ENCODE assay signal across 29 mouse cellular contexts in genomic region chr9:76104846-76105245, GRCm38 (mm10).
DNase-seq lines count a peak whose midpoint lies in the region; ATAC-seq and TF ChIP-seq lines count a peak whose summit lies in the region.
"Had no signal": no experiment of that assay in that cellular context is flagged by ENCODE, and none has a peak within 500 bp of the region (broad histone marks: within the 10 kb centered on the region; RNA-seq: fewer than 3 reads in every experiment).

No protein-coding gene starts in this region.

- no peak for ATAC-seq in stomach, embryonic 15.5 days (ENCODE audit: insufficient read depth, low FRiP score, low read depth)
- ATAC-seq in stomach, postnatal 0 days (ENCODE audit: low FRiP score, low TSS enrichment), result no peak
- ATAC-seq: activated CD4-positive, CD25-positive, alpha-beta regulatory T cell, adult 4 months; CD4-positive, CD25-positive, alpha-beta regulatory T cell, adult 4 months; forebrain, embryonic 14.5 days; forebrain, postnatal 0 days; Patski had no signal

- no peak for TF ChIP-seq EP300 in stomach, postnatal 0 days (optimal IDR thresholded peaks at IDR 0.05)

- H3K27ac ChIP-seq in kidney, adult 2 months (ENCODE audit: insufficient read depth, low read depth, low read length), result no peak overlapping the region
- peak overlapping the region; percentile 21; the same call in 1 of the 2 replicates for H3K27ac ChIP-seq in stomach, embryonic 15.5 days
- no peak overlapping the region for H3K27ac ChIP-seq in stomach, postnatal 0 days (replicated peaks)
- peak overlapping the region; percentile 58 for H3K27ac ChIP-seq in ES-E14 (ENCODE audit: insufficient read depth, low read depth, low read length, poor library complexity, severe bottlenecking)
- H3K27ac ChIP-seq: embryonic facial prominence, embryonic 13.5 days; embryonic facial prominence, embryonic 15.5 days; forebrain, embryonic 10.5 days; forebrain, embryonic 12.5 days had no signal

- no peak overlapping the region for H3K4me3 ChIP-seq in kidney, adult 2 months (ENCODE audit: insufficient read depth, low read depth, low read length)
- H3K4me3 ChIP-seq in stomach, embryonic 15.5 days (replicated peaks), result no peak overlapping the region
- H3K4me3 ChIP-seq in stomach, postnatal 0 days (ENCODE audit: low read depth, low read length), result no peak overlapping the region
- H3K4me3 ChIP-seq in ES-E14 (ENCODE audit: insufficient read depth in 1 of 2, low read depth in 1 of 2, low read length in 2 of 2, poor library complexity in 1 of 2, severe bottlenecking in 1 of 2), result no peak overlapping the region
- H3K4me3 ChIP-seq: embryonic facial prominence, embryonic 13.5 days; embryonic facial prominence, embryonic 15.5 days; erythroblast, embryonic 14.5 days; forebrain, embryonic 10.5 days; forebrain, embryonic 12.5 days had no signal

- peak; percentile 2 for DNase-seq in kidney, adult 2 months
- no peak for DNase-seq in kidney, postnatal 10 days
- DNase-seq in stomach, postnatal 0 days (ENCODE audit: low spot score), result no peak
- DNase-seq in ES-E14 (ENCODE audit: low read depth, low spot score), result no peak
- DNase-seq in ZHBTc4 (ENCODE audit: low read depth, low spot score), result peak; percentile 57
- DNase-seq in Muller cell, postnatal 12 days (ENCODE audit: inconsistent ontology term), result no peak
- DNase-seq in urinary bladder, adult 2 months (ENCODE audit: low spot score), result no peak
- DNase-seq: adrenal gland, adult 8-10 months; adrenal gland, postnatal 14 days; B cell, adult 2 months; cerebellum, adult 11 months; cerebellum, adult 18-20 months; cerebellum, adult 8-10 months; cerebellum, adult 9-11 months; cerebellum, postnatal 14 days; cerebellum, postnatal 36 days; embryo, embryonic 11 days; forebrain, postnatal 0 days had no signal

- TF ChIP-seq POLR2A in kidney, adult 2 months (IDR thresholded peaks at IDR 0.05; ENCODE audit: low read depth, low read length), result no peak

- H3K4me2 ChIP-seq in stomach, embryonic 15.5 days, result no peak overlapping the region
- H3K4me2 ChIP-seq in stomach, postnatal 0 days (replicated peaks; ENCODE audit: low read depth), result no peak overlapping the region
- H3K4me2 ChIP-seq: embryonic facial prominence, embryonic 13.5 days; embryonic facial prominence, embryonic 15.5 days; forebrain, embryonic 12.5 days had no signal

- H3K4me1 ChIP-seq in kidney, adult 2 months (ENCODE audit: control insufficient read depth, insufficient read depth, low read length), result no peaks in the 10 kb centered on the region
- H3K4me1 ChIP-seq in stomach, embryonic 15.5 days, result no peaks in the 10 kb centered on the region
- no peaks in the 10 kb centered on the region for H3K4me1 ChIP-seq in stomach, postnatal 0 days (replicated peaks; ENCODE audit: control insufficient read depth, insufficient read depth)
- H3K4me1 ChIP-seq in ES-E14 (ENCODE audit: control insufficient read depth in 2 of 2, insufficient read depth in 2 of 2, low read length in 2 of 2, poor library complexity in 1 of 2), result peaks cover 1 to 2% of the 10 kb centered on the region in 2 experiments; a peak in 1 of 4 replicates
- H3K4me1 ChIP-seq: embryonic facial prominence, embryonic 13.5 days; embryonic facial prominence, embryonic 15.5 days; forebrain, embryonic 10.5 days; forebrain, embryonic 12.5 days had no signal

- no peak for TF ChIP-seq CTCF in kidney, adult 2 months (conservative IDR thresholded peaks at IDR 0.05; ENCODE audit: insufficient read depth, insufficient read length, low read depth, low read length)
- no peak for TF ChIP-seq CTCF in stomach, postnatal 0 days (IDR thresholded peaks at IDR 0.05; ENCODE audit: low read depth)

- in situ Hi-C loops in ES-E14 (cut with MboI; ENCODE audit: low sequenced_read_pairs in 2 of 2, unreplicated experiment in 2 of 2), result no loop called here

- 91% methylated on average over 5 of the region's 5 CpGs for WGBS in kidney, adult 2 months
- WGBS in stomach, embryonic 15.5 days, result 84% methylated on average over 5 of the region's 5 CpGs
- WGBS in stomach, postnatal 0 days, result 63% methylated on average over 5 of the region's 5 CpGs

- H3K9me3 ChIP-seq in stomach, embryonic 15.5 days, result no peaks in the 10 kb centered on the region
- no peaks in the 10 kb centered on the region for H3K9me3 ChIP-seq in stomach, postnatal 0 days (ENCODE audit: control insufficient read depth, low read length)
- no peaks in the 10 kb centered on the region; the same call in 1 of the 2 replicates for H3K9me3 ChIP-seq in ES-E14 (ENCODE audit: control insufficient read depth, insufficient read depth, low read depth, low read length)
- H3K9me3 ChIP-seq: embryonic facial prominence, embryonic 13.5 days; embryonic facial prominence, embryonic 15.5 days; forebrain, embryonic 10.5 days; forebrain, embryonic 12.5 days had no signal

- H3K27me3 ChIP-seq in kidney, adult 2 months (replicated peaks; ENCODE audit: control insufficient read depth, insufficient read depth, low read length), result no peaks in the 10 kb centered on the region
- no peaks in the 10 kb centered on the region for H3K27me3 ChIP-seq in stomach, embryonic 15.5 days (replicated peaks)
- no peaks in the 10 kb centered on the region for H3K27me3 ChIP-seq in stomach, postnatal 0 days (ENCODE audit: control insufficient read depth, insufficient read depth, low read length)
- H3K27me3 ChIP-seq: CH12.LX; embryonic facial prominence, embryonic 13.5 days; embryonic facial prominence, embryonic 15.5 days; forebrain, embryonic 12.5 days; Patski had no signal

- no peak overlapping the region for H3K9ac ChIP-seq in stomach, embryonic 15.5 days
- H3K9ac ChIP-seq in stomach, postnatal 0 days (ENCODE audit: low read length), result no peak overlapping the region
- no peak overlapping the region for H3K9ac ChIP-seq in ES-E14 (ENCODE audit: insufficient read depth, low read depth, low read length, poor library complexity, severe bottlenecking)
- H3K9ac ChIP-seq: embryonic facial prominence, embryonic 13.5 days; embryonic facial prominence, embryonic 15.5 days; forebrain, embryonic 12.5 days; forebrain, postnatal 0 days had no signal

- H3K36me3 ChIP-seq in kidney, adult 2 months (ENCODE audit: control insufficient read depth, insufficient read depth, low read length), result no peaks in the 10 kb centered on the region
- H3K36me3 ChIP-seq in stomach, embryonic 15.5 days, result no peaks in the 10 kb centered on the region
- no peaks in the 10 kb centered on the region for H3K36me3 ChIP-seq in stomach, postnatal 0 days (ENCODE audit: control insufficient read depth, insufficient read depth, low read length)
- no peaks in the 10 kb centered on the region for H3K36me3 ChIP-seq in ES-E14 (ENCODE audit: control insufficient read depth, insufficient read depth, low read length, poor library complexity, severe bottlenecking)
- H3K36me3 ChIP-seq: embryonic facial prominence, embryonic 13.5 days; embryonic facial prominence, embryonic 15.5 days; forebrain, embryonic 10.5 days; forebrain, embryonic 12.5 days had no signal

TF ChIP-seq in ES-E14, 5 proteins besides CTCF, POLR2A, EP300 and RAD21:
- no peak for TF ChIP-seq ZC3H11A (IDR thresholded peaks at IDR 0.05; ENCODE audit: borderline replicate concordance, low read depth, low read length)

Comparison
In these comparisons a context has a peak if more than half of its experiments do, and no peak if none do; other contexts are left out.
1. DNase-seq: peak in kidney, adult 2 months (single experiment) and ZHBTc4 (single experiment); none in kidney, postnatal 10 days (single experiment), stomach, postnatal 0 days (single experiment), ES-E14 (single experiment), Muller cell, postnatal 12 days (single experiment) and urinary bladder, adult 2 months (single experiment).
2. H3K27ac ChIP-seq: peak in stomach, embryonic 15.5 days (single experiment) and ES-E14 (single experiment); none in kidney, adult 2 months (single experiment) and stomach, postnatal 0 days (single experiment).